In the genomic region with DNA sequence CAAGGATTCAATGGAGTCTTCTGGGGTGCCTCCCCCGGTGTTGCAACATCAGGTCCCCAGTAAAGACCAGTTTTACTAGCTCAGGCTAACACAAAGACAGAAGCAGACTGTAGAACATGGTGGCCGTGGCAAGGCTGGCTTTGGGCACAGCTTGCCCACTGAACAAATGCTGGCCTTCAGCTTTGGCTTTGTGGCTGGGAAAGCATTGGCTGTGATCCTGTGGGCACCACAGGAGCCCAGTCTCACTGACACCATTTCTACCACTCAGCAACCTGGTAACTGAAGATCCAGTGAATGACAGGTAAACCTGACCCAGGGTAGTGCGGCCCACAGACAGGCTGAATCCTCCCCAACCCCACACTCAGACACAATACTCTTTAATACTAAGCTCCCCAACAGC, we compare ENCODE assay signal across 16 mouse cellular contexts.
"Had no signal": no experiment of that assay in that cellular context is flagged by ENCODE, and none has a peak within 500 bp of the region (broad histone marks: within the 10 kb centered on the region; RNA-seq: fewer than 3 reads in every experiment).

No protein-coding gene starts in this region.

- DNase-seq: kidney, adult 9 months; kidney, postnatal 10 days; kidney, postnatal 4 days; lung, embryonic 14.5 days; lung, postnatal 10 days; lung, postnatal 4 days; retina, postnatal 1 day; right cerebral cortex, postnatal 4 days; spleen, adult 18-20 months; thymus, postnatal 36 days had no signal

- H3K36me3 ChIP-seq: liver, embryonic 12.5 days had no signal

- H3K4me3 ChIP-seq: layer of hippocampus, adult 2 months; limb, embryonic 10.5 days; liver, embryonic 12.5 days; neural tube, embryonic 13.5 days had no signal

- H3K9me3 ChIP-seq: limb, embryonic 10.5 days; liver, embryonic 12.5 days; neural tube, embryonic 13.5 days had no signal

- ATAC-seq: liver, embryonic 12.5 days; midbrain, embryonic 16.5 days had no signal

- H3K4me2 ChIP-seq: liver, embryonic 12.5 days; lung, embryonic 14.5 days; midbrain, embryonic 11.5 days; neural tube, embryonic 13.5 days had no signal

- H3K27me3 ChIP-seq: liver, embryonic 12.5 days; neural tube, embryonic 13.5 days had no signal

- H3K9ac ChIP-seq: liver, embryonic 12.5 days; lung, embryonic 14.5 days; neural tube, embryonic 13.5 days had no signal

- H3K4me1 ChIP-seq: limb, embryonic 10.5 days; liver, embryonic 12.5 days had no signal

- H3K27ac ChIP-seq: layer of hippocampus, adult 2 months; limb, embryonic 10.5 days; liver, embryonic 12.5 days; neural tube, embryonic 13.5 days had no signal
